Mouse (Mus musculus) bone marrow macrophage, adult 2 months (primary cell): ENCODE results near the gene Hoxd3.

Source experiments
- CTCF ChIP-seq: IDR thresholded peaks from 2 replicates; pipeline ENCODE4 v1.5.1; 2012; ENCODE audit warnings: low read depth, mild to moderate bottlenecking, low read length, moderate library complexity
- POLR2A ChIP-seq: IDR thresholded peaks from 2 replicates; pipeline ENCODE4 v1.6.1; 2012; ENCODE audit warnings: mild to moderate bottlenecking, low read depth, low read length, borderline replicate concordance

GRCm38 (mm10) chr2:74679596-74679971 lies 32.1 kb upstream of the Hoxd3 start:
- TF ChIP-seq CTCF (no peak), POLR2A (no peak)
